Mouse (Mus musculus) cortical plate, adult 2 months (tissue): ENCODE results near the gene Tle4.

Source experiments
- CTCF ChIP-seq: fragments of 200-500 bp; IDR thresholded peaks from 2 replicates; pipeline ENCODE4 v1.5.1; 2011; ENCODE audit warnings: mild to moderate bottlenecking, control low read depth, low read length; ENCODE audit not compliant: insufficient read depth; ENCODE audit errors: extremely low read depth
- POLR2A ChIP-seq: fragments of 200-500 bp; IDR thresholded peaks from 2 replicates; pipeline ENCODE4 v1.6.1; 2011; ENCODE audit warnings: mild to moderate bottlenecking, low read length, control low read depth; ENCODE audit not compliant: insufficient read depth; ENCODE audit errors: extremely low read depth

DNA sequence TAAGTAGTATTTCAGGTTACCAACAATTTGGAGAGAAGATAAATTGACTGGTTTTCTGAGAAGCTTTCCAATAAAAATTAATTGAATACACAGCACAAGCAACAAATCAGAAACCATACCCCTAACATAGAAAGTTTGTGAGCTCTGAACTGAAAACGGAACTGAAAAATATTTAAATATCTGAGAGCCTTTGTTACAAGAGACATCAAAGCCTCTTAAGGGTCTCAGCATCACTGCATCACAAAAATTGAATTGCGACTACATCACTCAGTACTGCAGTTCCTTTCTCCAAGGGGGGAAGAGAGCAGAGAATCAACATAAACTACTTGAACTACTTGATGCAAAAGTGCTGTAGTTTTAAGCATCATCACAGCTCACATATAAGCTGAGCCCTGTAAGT lies 61.2 kb downstream of the Tle4 start:
- TF ChIP-seq CTCF (no peak), POLR2A (no peak)
